Mouse (Mus musculus): ENCODE measurements around the gene Nol11. TPM values are rescaled to one million over a fixed set of nuclear protein-coding genes. Genes with fewer than 3 reads are reported as not detected.
A peak's percentile ranks its signal among the peaks of the same experiment; 100 is the strongest.

Nol11 gene
- polyA plus RNA-seq, 1 experiment = 11.7 TPM

GRCm38 (mm10) chr11:107226013-107226412 lies 36.8 kb upstream of the Nol11 start:
- Histone ChIP-seq H3K27ac (ENCODE audit: control insufficient read depth, insufficient read depth, low read length) (no peak overlapping the region), H3K27me3 (ENCODE audit: control insufficient read depth, insufficient read depth, low read length) (no peaks in the 10 kb centered on the region), H3K4me1 (replicated peaks; ENCODE audit: control insufficient read depth, insufficient read depth, low read length) (no peaks in the 10 kb centered on the region), H3K36me3 (ENCODE audit: control insufficient read depth, insufficient read depth, low read length) (no peaks in the 10 kb centered on the region), H3K4me3 (ENCODE audit: control insufficient read depth, insufficient read depth, low read length) (no peak overlapping the region)
- WGBS = 95% methylated on average over 10 of the region's 10 CpGs
- no peak for TF ChIP-seq CTCF (IDR thresholded peaks at IDR 0.05; ENCODE audit: borderline replicate concordance, control insufficient read depth, extremely low read depth, insufficient read depth, low read length, poor library complexity)
- no peak for DNase-seq

DNA sequence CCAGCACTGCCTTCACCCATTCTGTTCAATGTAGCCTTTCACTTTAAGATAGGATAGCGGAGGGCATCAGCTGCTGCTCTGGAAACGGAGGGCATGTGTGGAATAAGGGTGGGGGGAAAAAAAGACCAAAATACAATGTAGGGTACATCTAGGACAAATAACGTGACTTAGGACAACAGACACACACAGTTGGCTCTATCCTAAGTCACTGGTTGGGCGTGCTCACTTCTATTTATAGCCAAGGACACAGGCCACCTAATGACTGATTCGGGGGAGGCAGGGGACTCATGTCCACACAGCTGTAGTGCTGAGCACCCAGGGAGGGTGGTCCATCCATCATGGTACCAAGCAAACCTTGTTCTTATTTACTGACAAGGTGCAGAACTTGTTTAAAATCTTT lies 36.1 kb upstream of the Nol11 start:
- 91% methylated on average over 5 of the region's 5 CpGs for WGBS
- no peaks in the 10 kb centered on the region for H3K4me1 ChIP-seq (replicated peaks; ENCODE audit: control insufficient read depth, insufficient read depth, low read length)
- H3K27me3 ChIP-seq (ENCODE audit: control insufficient read depth, insufficient read depth, low read length) = no peaks in the 10 kb centered on the region
- TF ChIP-seq POLR2A (IDR thresholded peaks at IDR 0.05; ENCODE audit: control insufficient read depth, extremely low read depth, insufficient read depth, low read length, poor library complexity) = no peak
- TF ChIP-seq CTCF (IDR thresholded peaks at IDR 0.05; ENCODE audit: borderline replicate concordance, control insufficient read depth, extremely low read depth, insufficient read depth, low read length, poor library complexity) = no peak
- DNase-seq = no peak
- H3K4me3 ChIP-seq (ENCODE audit: control insufficient read depth, insufficient read depth, low read length) = no peak overlapping the region
- H3K36me3 ChIP-seq (ENCODE audit: control insufficient read depth, insufficient read depth, low read length) = no peaks in the 10 kb centered on the region
- no peak overlapping the region for H3K27ac ChIP-seq (ENCODE audit: control insufficient read depth, insufficient read depth, low read length)

DNA sequence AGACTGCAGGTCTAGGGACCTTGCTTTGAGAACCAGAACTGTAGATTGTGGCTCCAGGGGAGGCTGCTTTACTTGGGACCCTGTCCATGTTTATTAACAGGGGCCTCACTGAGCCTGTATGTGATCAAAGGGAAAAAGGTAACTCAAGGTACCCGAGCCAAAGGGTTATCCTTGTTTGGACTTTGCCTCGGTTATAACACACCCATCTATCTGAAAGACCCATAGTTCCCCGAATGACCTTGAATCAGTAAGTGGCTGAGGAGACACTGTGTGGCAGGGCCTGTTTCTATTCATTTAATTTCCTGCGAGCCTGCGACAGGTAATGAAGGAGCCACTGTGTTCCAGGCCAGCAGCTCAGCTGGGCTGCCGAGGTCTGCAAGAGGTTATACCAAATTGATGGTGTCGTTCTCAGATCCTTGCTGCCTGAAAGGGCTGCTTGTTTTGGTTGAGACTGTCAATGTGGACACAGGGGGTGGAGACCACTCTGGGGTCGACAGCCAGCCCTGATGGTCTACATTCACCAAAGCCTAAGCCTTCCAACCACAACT lies 34.6 kb upstream of the Nol11 start:
- 93% methylated on average over 8 of the region's 8 CpGs for WGBS
- H3K27ac ChIP-seq (ENCODE audit: control insufficient read depth, insufficient read depth, low read length) = no peak overlapping the region
- H3K4me1 ChIP-seq (replicated peaks; ENCODE audit: control insufficient read depth, insufficient read depth, low read length) = no peaks in the 10 kb centered on the region
- no peak for DNase-seq
- H3K4me3 ChIP-seq (ENCODE audit: control insufficient read depth, insufficient read depth, low read length) = no peak overlapping the region
- no peaks in the 10 kb centered on the region for H3K27me3 ChIP-seq (ENCODE audit: control insufficient read depth, insufficient read depth, low read length)
- no peak for TF ChIP-seq CTCF (IDR thresholded peaks at IDR 0.05; ENCODE audit: borderline replicate concordance, control insufficient read depth, extremely low read depth, insufficient read depth, low read length, poor library complexity)
- TF ChIP-seq POLR2A (IDR thresholded peaks at IDR 0.05; ENCODE audit: control insufficient read depth, extremely low read depth, insufficient read depth, low read length, poor library complexity) = no peak
- no peaks in the 10 kb centered on the region for H3K36me3 ChIP-seq (ENCODE audit: control insufficient read depth, insufficient read depth, low read length)

- DNase-seq = peak; percentile 16
- no peak overlapping the region for H3K27ac ChIP-seq (ENCODE audit: control insufficient read depth, insufficient read depth, low read length)
- H3K36me3 ChIP-seq (ENCODE audit: control insufficient read depth, insufficient read depth, low read length) = no peaks in the 10 kb centered on the region
- H3K4me3 ChIP-seq (ENCODE audit: control insufficient read depth, insufficient read depth, low read length) = no peak overlapping the region
- no peaks in the 10 kb centered on the region for H3K4me1 ChIP-seq (replicated peaks; ENCODE audit: control insufficient read depth, insufficient read depth, low read length)
- no peak for TF ChIP-seq POLR2A (IDR thresholded peaks at IDR 0.05; ENCODE audit: control insufficient read depth, extremely low read depth, insufficient read depth, low read length, poor library complexity)
- TF ChIP-seq CTCF (IDR thresholded peaks at IDR 0.05; ENCODE audit: borderline replicate concordance, control insufficient read depth, extremely low read depth, insufficient read depth, low read length, poor library complexity) = no peak
- WGBS = 81% methylated on average over 1 of the region's 1 CpGs
- H3K27me3 ChIP-seq (ENCODE audit: control insufficient read depth, insufficient read depth, low read length) = no peaks in the 10 kb centered on the region
Measured at GRCm38 (mm10) chr11:107223169-107223561, 34.0 kb upstream of the Nol11 start.

- no peak for DNase-seq
- Histone ChIP-seq H3K27me3 (ENCODE audit: control insufficient read depth, insufficient read depth, low read length) (no peaks in the 10 kb centered on the region), H3K4me1 (replicated peaks; ENCODE audit: control insufficient read depth, insufficient read depth, low read length) (no peaks in the 10 kb centered on the region), H3K4me3 (ENCODE audit: control insufficient read depth, insufficient read depth, low read length) (no peak overlapping the region), H3K27ac (ENCODE audit: control insufficient read depth, insufficient read depth, low read length) (no peak overlapping the region), H3K36me3 (ENCODE audit: control insufficient read depth, insufficient read depth, low read length) (no peaks in the 10 kb centered on the region)
- no peak for TF ChIP-seq POLR2A (IDR thresholded peaks at IDR 0.05; ENCODE audit: control insufficient read depth, extremely low read depth, insufficient read depth, low read length, poor library complexity)
- TF ChIP-seq CTCF (IDR thresholded peaks at IDR 0.05; ENCODE audit: borderline replicate concordance, control insufficient read depth, extremely low read depth, insufficient read depth, low read length, poor library complexity) = no peak
- WGBS = 85% methylated on average over 12 of the region's 12 CpGs
Measured at GRCm38 (mm10) chr11:107222531-107223168, 33.5 kb upstream of the Nol11 start.

GRCm38 (mm10) chr11:107215111-107215510 lies 25.9 kb upstream of the Nol11 start:
- no peak overlapping the region for H3K4me3 ChIP-seq (ENCODE audit: control insufficient read depth, insufficient read depth, low read length)
- H3K4me1 ChIP-seq (replicated peaks; ENCODE audit: control insufficient read depth, insufficient read depth, low read length) = no peaks in the 10 kb centered on the region
- TF ChIP-seq CTCF (IDR thresholded peaks at IDR 0.05; ENCODE audit: borderline replicate concordance, control insufficient read depth, extremely low read depth, insufficient read depth, low read length, poor library complexity) = no peak
- H3K36me3 ChIP-seq (ENCODE audit: control insufficient read depth, insufficient read depth, low read length) = peaks cover 9% of the 10 kb centered on the region; the same call in 1 of the 2 replicates
- H3K27me3 ChIP-seq (ENCODE audit: control insufficient read depth, insufficient read depth, low read length) = no peaks in the 10 kb centered on the region
- WGBS = 94% methylated on average over 9 of the region's 9 CpGs
- DNase-seq = no peak
- H3K27ac ChIP-seq (ENCODE audit: control insufficient read depth, insufficient read depth, low read length) = no peak overlapping the region

DNA sequence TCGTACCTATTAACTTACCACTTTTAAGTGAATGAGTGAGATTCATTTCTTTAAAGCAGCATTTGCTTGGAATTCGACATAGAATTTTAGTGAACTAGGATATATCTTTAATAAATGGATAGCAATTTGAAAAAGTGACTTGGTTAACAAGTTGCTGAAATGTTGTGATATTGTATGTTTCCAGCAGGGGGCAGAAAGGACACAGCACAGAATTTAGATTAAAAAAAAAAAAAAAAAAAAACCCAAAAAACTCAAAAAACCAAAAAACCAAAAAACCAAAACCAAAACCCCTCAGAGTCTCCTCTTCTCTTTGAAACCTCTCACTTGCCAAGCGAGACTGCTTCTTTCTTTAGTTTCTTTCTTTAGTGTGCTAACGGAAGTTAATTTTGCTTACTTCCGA lies 24.6 kb upstream of the Nol11 start:
- 56% methylated on average over 5 of the region's 5 CpGs for WGBS
- no peak overlapping the region for H3K27ac ChIP-seq (ENCODE audit: control insufficient read depth, insufficient read depth, low read length)
- H3K36me3 ChIP-seq (ENCODE audit: control insufficient read depth, insufficient read depth, low read length) = peaks cover 9% of the 10 kb centered on the region; the same call in 1 of the 2 replicates
- no peak for DNase-seq
- H3K4me1 ChIP-seq (replicated peaks; ENCODE audit: control insufficient read depth, insufficient read depth, low read length) = no peaks in the 10 kb centered on the region
- no peaks in the 10 kb centered on the region for H3K27me3 ChIP-seq (ENCODE audit: control insufficient read depth, insufficient read depth, low read length)
- no peak for TF ChIP-seq CTCF (IDR thresholded peaks at IDR 0.05; ENCODE audit: borderline replicate concordance, control insufficient read depth, extremely low read depth, insufficient read depth, low read length, poor library complexity)
- TF ChIP-seq POLR2A (IDR thresholded peaks at IDR 0.05; ENCODE audit: control insufficient read depth, extremely low read depth, insufficient read depth, low read length, poor library complexity) = no peak
- no peak overlapping the region for H3K4me3 ChIP-seq (ENCODE audit: control insufficient read depth, insufficient read depth, low read length)

All from thymus, adult 2 months (tissue).